Mouse (Mus musculus) liver, embryonic 12.5 days (tissue): Measurements from ENCODE around the gene Srsf11. TPM values are rescaled to one million over a fixed set of nuclear protein-coding genes. Genes with fewer than 3 reads are reported as not detected.

Source experiments
- ATAC-seq: fragments of 200-750 bp; cut with Nextera tagmentation; 2 replicates; pipeline ENCODE4 v1.8.0; 2017; ENCODE audit warnings: moderate number of reproducible peaks, mild to moderate bottlenecking, moderate library complexity
- H3K27ac ChIP-seq: fragments of 300-500 bp; sonication (generic); 2 replicates; pipeline ENCODE4 v1.5.1; 2016; ENCODE audit warnings: mild to moderate bottlenecking
- H3K27me3 ChIP-seq: fragments of 300-500 bp; sonication (generic); replicated peaks from 2 replicates; pipeline ENCODE4 v1.6.1; 2016; ENCODE audit warnings: mild to moderate bottlenecking, moderate library complexity
- H3K36me3 ChIP-seq: fragments of 300-500 bp; sonication (generic); 2 replicates; pipeline ENCODE4 v1.6.1; 2016; ENCODE audit warnings: mild to moderate bottlenecking, moderate library complexity
- H3K4me1 ChIP-seq: fragments of 300-500 bp; sonication (generic); 2 replicates; pipeline ENCODE4 v1.6.1; 2016
- H3K4me2 ChIP-seq: fragments of 300-500 bp; sonication (generic); 2 replicates; pipeline ENCODE4 v1.6.1; 2016; ENCODE audit warnings: mild to moderate bottlenecking, moderate library complexity
- H3K4me3 ChIP-seq: fragments of 300-500 bp; sonication (generic); 2 replicates; pipeline ENCODE4 v1.5.1; 2016; ENCODE audit warnings: mild to moderate bottlenecking, moderate library complexity
- H3K9ac ChIP-seq: fragments of 300-500 bp; sonication (generic); 2 replicates; pipeline ENCODE4 v1.6.1; 2016; ENCODE audit warnings: mild to moderate bottlenecking, moderate library complexity
- H3K9me3 ChIP-seq: fragments of 300-500 bp; sonication (generic); replicated peaks from 2 replicates; pipeline ENCODE4 v1.6.1; 2016; ENCODE audit warnings: mild to moderate bottlenecking, moderate library complexity
- WGBS: fragments of 180-500 bp; shearing (Covaris S2); methylation state at CpG from one replicate; pipeline ENCODE4 v1.1.7; 2016; ENCODE audit not compliant: insufficient replicate concordance; 5-methylcytosine and 5-hydroxymethylcytosine counted together
- polyA plus RNA-seq: library from polyadenylated mRNA; unstranded; fragments of >200 nt; fragmentation: Nextera tagmentation; extraction: Ambion mirVana; gene quantifications from 2 replicates; pipeline ENCODE4 v1.2.1, GENCODE M21; 2016

Srsf11 gene
- polyA plus RNA-seq, 1 experiment from 2014 or later, result 173 TPM

GRCm38 (mm10) chr3:158040755-158041154 is 4.3 kb upstream of the Srsf11 start:
- Histone ChIP-seq H3K9ac (no peak overlapping the region), H3K27me3 (no peaks in the 10 kb centered on the region), H3K9me3 (no peaks in the 10 kb centered on the region), H3K36me3 (peaks cover 16% of the 10 kb centered on the region), H3K4me2 (no peak overlapping the region), H3K27ac (no peak overlapping the region), H3K4me3 (no peak overlapping the region), H3K4me1 (peaks cover 15% of the 10 kb centered on the region)
- 82% methylated on average over 2 of the region's 2 CpGs for WGBS
- ATAC-seq, result no peak

- H3K9ac ChIP-seq, result no peak overlapping the region
- H3K27me3 ChIP-seq, result no peaks in the 10 kb centered on the region
- peaks cover 10% of the 10 kb centered on the region for H3K36me3 ChIP-seq
- H3K4me1 ChIP-seq, result peaks cover 31% of the 10 kb centered on the region
- no peaks in the 10 kb centered on the region for H3K9me3 ChIP-seq
- WGBS, result 87% methylated on average over 3 of the region's 3 CpGs
- no peak for ATAC-seq
- peak overlapping the region; percentile 87; the same call in 1 of the 2 replicates for H3K4me3 ChIP-seq
- H3K27ac ChIP-seq, result no peak overlapping the region
- H3K4me2 ChIP-seq, result peak overlapping the region; percentile 82
Observed at GRCm38 (mm10) chr3:158038106-158038505, 1.7 kb upstream of the Srsf11 start.

GRCm38 (mm10) chr3:158035866-158036265 is 573 bp downstream of the Srsf11 start:
- Histone ChIP-seq H3K4me3 (peak overlapping the region; percentile 87), H3K9me3 (no peaks in the 10 kb centered on the region), H3K4me1 (peaks cover 44% of the 10 kb centered on the region), H3K36me3 (peaks cover 5% of the 10 kb centered on the region), H3K27ac (peak overlapping the region; percentile 92), H3K4me2 (peak overlapping the region; percentile 82), H3K9ac (peak overlapping the region; percentile 91), H3K27me3 (no peaks in the 10 kb centered on the region)
- WGBS, result 2% methylated on average over 11 of the region's 11 CpGs
- ATAC-seq, result no peak

- no peaks in the 10 kb centered on the region for H3K9me3 ChIP-seq
- WGBS, result 5% methylated on average over 4 of the region's 4 CpGs
- H3K9ac ChIP-seq, result peak overlapping the region; percentile 97
- peak overlapping the region; percentile 86 for H3K4me2 ChIP-seq
- H3K4me1 ChIP-seq, result peaks cover 55% of the 10 kb centered on the region
- H3K27ac ChIP-seq, result peak overlapping the region; percentile 100
- H3K27me3 ChIP-seq, result no peaks in the 10 kb centered on the region
- ATAC-seq, result no peak
- H3K36me3 ChIP-seq, result peaks cover 15% of the 10 kb centered on the region
- peak overlapping the region; percentile 90 for H3K4me3 ChIP-seq
Observed at GRCm38 (mm10) chr3:158032106-158032505, 4.3 kb downstream of the Srsf11 start.

GRCm38 (mm10) chr3:158031371-158031925 is 5.0 kb downstream of the Srsf11 start:
- peaks cover 21% of the 10 kb centered on the region for H3K36me3 ChIP-seq

GRCm38 (mm10) chr3:158009762-158010320 is 26.6 kb downstream of the Srsf11 start:
- no peak overlapping the region for H3K9ac ChIP-seq
- no peaks in the 10 kb centered on the region for H3K4me1 ChIP-seq
- no peaks in the 10 kb centered on the region for H3K27me3 ChIP-seq
- WGBS, result 57% methylated on average over 1 of the region's 1 CpGs
- H3K9me3 ChIP-seq, result no peaks in the 10 kb centered on the region
- no peak overlapping the region for H3K4me3 ChIP-seq
- H3K36me3 ChIP-seq, result peaks cover 81% of the 10 kb centered on the region
- H3K4me2 ChIP-seq, result no peak overlapping the region
- peak; percentile 33 for ATAC-seq
- no peak overlapping the region for H3K27ac ChIP-seq

More at GRCm38 (mm10) chr3:158031371-158031925, 5.0 kb downstream of the Srsf11 start:
- Histone ChIP-seq H3K27ac (peak overlapping the region; percentile 100), H3K4me1 (peaks cover 56% of the 10 kb centered on the region), H3K4me3 (peak overlapping the region; percentile 90), H3K9me3 (no peaks in the 10 kb centered on the region), H3K27me3 (no peaks in the 10 kb centered on the region), H3K4me2 (peak overlapping the region; percentile 86), H3K9ac (peak overlapping the region; percentile 97)
- 0% methylated on average over 61 of the region's 61 CpGs for WGBS
- peak; percentile 89 for ATAC-seq

- peaks cover 80% of the 10 kb centered on the region for H3K36me3 ChIP-seq
- no peak for ATAC-seq
- no peak overlapping the region for H3K4me2 ChIP-seq
- no peak overlapping the region for H3K4me3 ChIP-seq
- 58% methylated on average over 1 of the region's 1 CpGs for WGBS
- no peaks in the 10 kb centered on the region for H3K4me1 ChIP-seq
- no peak overlapping the region for H3K27ac ChIP-seq
- no peaks in the 10 kb centered on the region for H3K27me3 ChIP-seq
- no peak overlapping the region for H3K9ac ChIP-seq
- no peaks in the 10 kb centered on the region for H3K9me3 ChIP-seq
Observed at GRCm38 (mm10) chr3:158008647-158009046, 27.8 kb downstream of the Srsf11 start.

GRCm38 (mm10) chr3:157998742-157999369 is 37.6 kb downstream of the Srsf11 start:
- no peaks in the 10 kb centered on the region for H3K27me3 ChIP-seq
- H3K9me3 ChIP-seq, result no peaks in the 10 kb centered on the region
- H3K4me2 ChIP-seq, result no peak overlapping the region
- H3K9ac ChIP-seq, result no peak overlapping the region
- H3K4me1 ChIP-seq, result 0 out of 2 replicates have a peak, but pooled peaks cover 7% of the 10 kb centered on the region
- no peak overlapping the region for H3K4me3 ChIP-seq
- peaks cover 66% of the 10 kb centered on the region for H3K36me3 ChIP-seq
- no peak for ATAC-seq
- whole genome bisulfite sequencing, result 21% methylated on average over 1 of the region's 1 CpGs
- H3K27ac ChIP-seq, result no peak overlapping the region

GRCm38 (mm10) chr3:157995726-157996125 is 40.7 kb downstream of the Srsf11 start:
- H3K9me3 ChIP-seq, result no peaks in the 10 kb centered on the region
- no peak overlapping the region for H3K4me3 ChIP-seq
- WGBS, result 73% methylated on average over 2 of the region's 2 CpGs
- no peak for ATAC-seq
- H3K4me2 ChIP-seq, result no peak overlapping the region
- peaks cover 48% of the 10 kb centered on the region for H3K36me3 ChIP-seq
- H3K27me3 ChIP-seq, result no peaks in the 10 kb centered on the region
- 0 out of 2 replicates have a peak, but pooled peaks cover 7% of the 10 kb centered on the region for H3K4me1 ChIP-seq
- no peak overlapping the region for H3K9ac ChIP-seq
- no peak overlapping the region for H3K27ac ChIP-seq

GRCm38 (mm10) chr3:157993322-157993721 is 43.1 kb downstream of the Srsf11 start:
- Histone ChIP-seq H3K27ac (no peak overlapping the region), H3K9me3 (no peaks in the 10 kb centered on the region)

GRCm38 (mm10) chr3:157979619-157980018 is 56.8 kb downstream of the Srsf11 start:
- no peak for ATAC-seq
- peaks cover 34% of the 10 kb centered on the region for H3K36me3 ChIP-seq

More at GRCm38 (mm10) chr3:157993322-157993721, 43.1 kb downstream of the Srsf11 start:
- Histone ChIP-seq H3K27me3 (no peaks in the 10 kb centered on the region), H3K9ac (no peak overlapping the region), H3K4me3 (no peak overlapping the region), H3K36me3 (peaks cover 53% of the 10 kb centered on the region), H3K4me2 (no peak overlapping the region), H3K4me1 (0 out of 2 replicates have a peak, but pooled peaks cover under 1% of the 10 kb centered on the region)
- peak; percentile 74 for ATAC-seq

GRCm38 (mm10) chr3:157973236-157973635 is 63.2 kb downstream of the Srsf11 start:
- H3K27ac ChIP-seq, result no peak overlapping the region
- no peaks in the 10 kb centered on the region for H3K9me3 ChIP-seq
- no peak overlapping the region for H3K4me3 ChIP-seq
- H3K9ac ChIP-seq, result no peak overlapping the region
- no peaks in the 10 kb centered on the region for H3K4me1 ChIP-seq
- WGBS, result 84% methylated on average over 2 of the region's 2 CpGs
- no peak for ATAC-seq
- no peak overlapping the region for H3K4me2 ChIP-seq
- H3K27me3 ChIP-seq, result no peaks in the 10 kb centered on the region
- H3K36me3 ChIP-seq, result peaks cover 27% of the 10 kb centered on the region

More at GRCm38 (mm10) chr3:157979619-157980018, 56.8 kb downstream of the Srsf11 start:
- H3K27me3 ChIP-seq, result no peaks in the 10 kb centered on the region
- H3K4me3 ChIP-seq, result no peak overlapping the region
- H3K4me2 ChIP-seq, result no peak overlapping the region
- no peaks in the 10 kb centered on the region for H3K9me3 ChIP-seq
- no peak overlapping the region for H3K9ac ChIP-seq
- no peaks in the 10 kb centered on the region for H3K4me1 ChIP-seq
- H3K27ac ChIP-seq, result no peak overlapping the region
